Mouse (Mus musculus): ENCODE results near the gene Ccdc171. TPM values are rescaled to one million over a fixed set of nuclear protein-coding genes. Genes with fewer than 3 reads are reported as not detected.

Ccdc171 gene
- polyA plus RNA-seq, 1 experiment: 3.9 TPM

DNA sequence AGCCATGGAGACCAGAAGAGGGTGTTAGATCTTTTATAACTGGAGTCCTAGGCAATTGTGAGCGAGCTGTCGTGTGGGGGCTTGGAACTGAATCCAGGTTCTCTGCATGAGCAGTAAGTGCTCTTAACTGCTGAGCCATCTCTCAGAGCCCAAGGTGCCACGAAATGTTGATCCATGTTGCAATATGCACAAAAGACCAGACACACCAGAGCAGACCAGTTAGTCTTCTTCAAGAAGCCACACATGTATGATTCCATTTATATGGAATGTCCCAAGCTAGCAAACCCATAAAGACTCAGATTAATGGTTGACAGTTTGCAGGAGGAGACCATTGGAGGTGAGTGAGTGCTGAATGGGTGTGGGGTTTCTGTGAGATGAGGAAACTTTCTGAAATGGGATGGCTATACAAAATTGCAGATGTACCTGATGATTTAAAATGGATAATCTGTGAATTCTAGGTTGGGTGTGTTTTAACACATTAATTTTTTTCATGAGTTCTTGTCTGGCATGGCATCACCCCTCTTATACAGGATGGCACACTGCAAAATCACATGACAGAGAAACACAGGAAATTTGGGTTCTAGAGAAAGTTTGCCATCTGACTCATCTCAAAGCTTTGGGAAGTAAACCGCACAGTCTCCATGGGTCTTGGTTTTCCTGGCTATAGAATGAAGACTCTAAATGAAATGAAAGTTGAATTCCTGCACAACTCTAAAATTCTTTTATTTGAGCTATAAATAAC, 304.5 kb downstream of the Ccdc171 start:
- TF ChIP-seq CTCF (IDR thresholded peaks at IDR 0.05; ENCODE audit: low read depth, low read length) (no peak), POLR2A (IDR thresholded peaks at IDR 0.05; ENCODE audit: borderline replicate concordance, low read depth, low read length) (no peak)
- H3K4me1 ChIP-seq (ENCODE audit: control insufficient read depth, insufficient read depth, low read length): no peaks in the 10 kb centered on the region
- no peak overlapping the region for H3K4me3 ChIP-seq (ENCODE audit: insufficient read depth, low read length)
- no peak overlapping the region for H3K27ac ChIP-seq (ENCODE audit: insufficient read depth, low read depth, low read length)

DNA sequence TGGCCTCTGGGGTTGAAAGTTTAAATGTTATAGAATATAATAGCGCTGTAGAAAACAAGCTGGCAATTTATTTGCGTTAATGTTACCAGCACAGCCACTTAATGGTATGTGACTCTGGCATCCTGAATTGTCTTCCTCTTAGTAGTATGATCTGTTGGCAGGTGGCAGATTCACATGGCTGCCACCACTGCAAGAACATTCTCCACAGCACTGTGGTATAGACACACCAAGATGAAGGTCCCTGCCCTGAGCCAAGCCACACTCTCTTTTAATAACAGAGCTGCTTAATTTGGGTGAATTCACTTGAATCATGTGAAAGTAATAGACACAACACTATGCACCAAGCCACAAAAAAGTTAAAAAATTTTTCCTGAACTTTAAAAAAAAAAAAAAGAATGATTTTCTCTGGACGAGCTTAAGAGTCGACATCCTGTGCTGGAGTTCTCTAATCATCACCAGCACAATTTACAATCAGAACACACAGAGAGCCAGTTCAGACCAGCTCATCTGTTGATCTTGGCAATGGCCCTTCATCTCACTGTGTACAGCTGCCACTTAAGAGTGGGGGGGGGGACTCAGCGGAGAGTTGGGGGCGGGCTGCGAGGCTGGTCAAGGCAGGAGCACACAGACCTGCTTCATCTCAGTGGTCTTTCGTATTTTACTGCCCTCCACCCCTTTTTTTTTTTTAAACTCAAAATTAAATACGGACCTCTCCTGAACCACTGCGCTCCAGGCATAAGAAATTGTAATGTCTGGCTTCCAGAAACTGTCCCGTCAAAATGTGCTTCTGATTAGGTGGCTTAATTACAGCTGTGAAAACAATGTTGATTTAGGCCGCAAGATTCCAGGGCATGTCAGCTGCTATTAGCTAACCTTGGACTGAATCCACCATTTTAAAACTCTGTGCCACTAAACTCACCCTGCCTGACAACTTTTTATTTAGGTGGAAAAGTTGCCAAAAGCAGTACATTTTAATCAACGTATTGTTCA, 305.8 kb downstream of the Ccdc171 start:
- TF ChIP-seq POLR2A (IDR thresholded peaks at IDR 0.05; ENCODE audit: borderline replicate concordance, low read depth, low read length) (no peak), CTCF (IDR thresholded peaks at IDR 0.05; ENCODE audit: low read depth, low read length) (no peak)
- Histone ChIP-seq H3K4me1 (ENCODE audit: control insufficient read depth, insufficient read depth, low read length) (no peaks in the 10 kb centered on the region), H3K4me3 (ENCODE audit: insufficient read depth, low read length) (no peak overlapping the region), H3K27ac (ENCODE audit: insufficient read depth, low read depth, low read length) (no peak overlapping the region)

DNA sequence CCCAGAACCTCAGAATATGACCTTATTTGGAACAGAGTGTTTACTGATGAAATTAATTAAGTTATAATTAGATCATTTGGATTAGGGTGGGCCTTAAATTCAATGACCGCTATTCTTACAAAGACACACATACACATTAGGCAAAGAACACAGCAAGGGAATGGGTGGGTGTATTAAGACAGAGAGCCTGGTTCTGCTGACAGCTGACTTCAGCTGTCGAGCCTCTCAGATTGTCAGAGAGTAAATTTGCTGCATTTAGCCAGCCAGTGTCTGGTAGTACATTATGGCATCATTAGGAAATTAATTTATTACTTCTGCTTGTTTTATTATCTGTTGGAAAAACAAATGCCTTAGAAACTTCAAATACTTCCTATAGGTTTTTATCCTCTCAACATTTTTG, 313.7 kb downstream of the Ccdc171 start:
- no peak for TF ChIP-seq CTCF (IDR thresholded peaks at IDR 0.05; ENCODE audit: low read depth, low read length)
- no peak for TF ChIP-seq POLR2A (IDR thresholded peaks at IDR 0.05; ENCODE audit: borderline replicate concordance, low read depth, low read length)
- no peak overlapping the region for H3K4me3 ChIP-seq (ENCODE audit: insufficient read depth, low read length)
- no peaks in the 10 kb centered on the region for H3K4me1 ChIP-seq (ENCODE audit: control insufficient read depth, insufficient read depth, low read length)
- no peak overlapping the region for H3K27ac ChIP-seq (ENCODE audit: insufficient read depth, low read depth, low read length)

DNA sequence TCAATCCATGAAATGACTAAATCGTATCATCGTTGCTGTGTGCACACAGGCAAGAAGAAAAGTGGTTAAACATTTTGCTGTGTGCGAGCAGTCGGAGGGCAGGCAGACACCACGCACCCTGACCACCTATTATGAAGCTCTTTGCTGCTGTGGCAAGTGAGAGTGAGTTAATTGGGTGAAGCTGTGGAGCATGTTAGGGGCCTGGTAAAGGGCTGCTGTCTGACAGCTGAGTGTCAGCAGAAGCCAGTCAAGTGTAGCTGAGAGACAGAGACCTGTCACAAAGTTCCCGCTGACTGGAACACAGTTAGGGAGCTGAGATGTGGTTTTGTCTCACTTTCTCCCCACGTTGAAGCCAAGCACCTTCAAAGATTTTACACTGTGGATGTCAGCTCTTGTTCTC, 321.0 kb downstream of the Ccdc171 start:
- no peak overlapping the region for H3K27ac ChIP-seq (ENCODE audit: insufficient read depth, low read depth, low read length)
- H3K4me3 ChIP-seq (ENCODE audit: insufficient read depth, low read length): no peak overlapping the region
- TF ChIP-seq CTCF (IDR thresholded peaks at IDR 0.05; ENCODE audit: low read depth, low read length) (no peak), POLR2A (IDR thresholded peaks at IDR 0.05; ENCODE audit: borderline replicate concordance, low read depth, low read length) (no peak)
- H3K4me1 ChIP-seq (ENCODE audit: control insufficient read depth, insufficient read depth, low read length): no peaks in the 10 kb centered on the region

DNA sequence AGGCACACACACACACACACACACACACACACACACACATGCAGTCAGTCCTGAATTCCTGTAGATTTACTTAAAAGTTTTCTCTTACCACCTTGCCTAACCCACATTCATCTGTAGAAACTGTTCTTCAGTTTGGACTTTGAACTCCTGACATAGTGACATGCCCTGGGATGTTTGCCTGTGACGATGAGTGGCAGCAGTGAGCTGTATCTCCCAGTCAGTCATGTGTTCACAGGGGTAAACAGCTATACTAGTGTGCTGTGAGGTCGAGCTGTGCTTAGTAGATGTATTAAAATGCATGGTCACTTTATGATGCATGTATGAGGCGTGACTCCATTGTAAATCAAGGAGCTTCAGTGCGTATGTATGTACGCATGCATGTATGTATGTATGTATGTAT, 328.5 kb downstream of the Ccdc171 start:
- TF ChIP-seq POLR2A (IDR thresholded peaks at IDR 0.05; ENCODE audit: borderline replicate concordance, low read depth, low read length) (no peak), CTCF (IDR thresholded peaks at IDR 0.05; ENCODE audit: low read depth, low read length) (no peak)
- Histone ChIP-seq H3K4me1 (ENCODE audit: control insufficient read depth, insufficient read depth, low read length) (no peaks in the 10 kb centered on the region), H3K4me3 (ENCODE audit: insufficient read depth, low read length) (no peak overlapping the region), H3K27ac (ENCODE audit: insufficient read depth, low read depth, low read length) (no peak overlapping the region)

DNA sequence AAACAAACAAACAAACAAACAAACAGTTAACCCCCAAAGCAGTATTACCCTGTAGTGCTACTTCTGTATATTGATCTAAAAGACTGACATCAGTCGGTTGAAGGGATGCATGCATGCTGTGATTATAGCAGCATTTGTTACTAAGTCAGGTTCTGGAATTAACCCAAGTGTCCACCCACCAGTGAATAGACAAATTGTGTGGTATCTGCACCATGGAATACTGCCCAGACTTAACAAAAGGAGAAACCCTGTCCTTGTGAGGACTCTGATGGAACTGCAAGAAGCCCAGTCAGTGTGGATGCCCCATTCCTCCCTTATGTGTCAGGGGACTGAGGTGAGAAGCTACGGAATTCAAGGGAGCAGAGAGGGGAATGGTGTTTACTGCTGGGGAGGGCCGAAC, 336.4 kb downstream of the Ccdc171 start:
- no peak for TF ChIP-seq CTCF (IDR thresholded peaks at IDR 0.05; ENCODE audit: low read depth, low read length)
- no peak for TF ChIP-seq POLR2A (IDR thresholded peaks at IDR 0.05; ENCODE audit: borderline replicate concordance, low read depth, low read length)
- no peak overlapping the region for H3K4me3 ChIP-seq (ENCODE audit: insufficient read depth, low read length)
- no peaks in the 10 kb centered on the region for H3K4me1 ChIP-seq (ENCODE audit: control insufficient read depth, insufficient read depth, low read length)

DNA sequence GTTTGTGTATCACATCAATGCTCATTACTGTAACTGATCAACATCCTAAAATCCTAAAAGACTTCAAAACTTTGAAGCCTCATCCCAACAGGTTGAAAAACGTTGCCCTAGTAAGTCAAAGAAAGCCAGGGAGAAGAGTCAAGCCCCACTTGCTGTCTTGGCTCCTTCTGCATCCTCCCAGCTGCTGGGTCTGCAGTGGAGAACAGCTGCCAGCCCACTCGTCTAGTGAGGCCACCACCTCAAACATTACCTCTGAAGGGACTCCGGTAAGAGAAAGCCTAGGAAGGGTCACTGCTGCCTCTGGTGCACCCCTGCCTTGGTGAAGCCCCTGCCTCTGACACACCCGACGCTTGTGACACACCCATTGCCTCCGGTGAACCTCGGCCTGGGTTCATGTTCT, 336.9 kb downstream of the Ccdc171 start:
- Histone ChIP-seq H3K4me1 (ENCODE audit: control insufficient read depth, insufficient read depth, low read length) (no peaks in the 10 kb centered on the region), H3K27ac (ENCODE audit: insufficient read depth, low read depth, low read length) (no peak overlapping the region), H3K4me3 (ENCODE audit: insufficient read depth, low read length) (no peak overlapping the region)
- TF ChIP-seq CTCF (IDR thresholded peaks at IDR 0.05; ENCODE audit: low read depth, low read length): no peak
- no peak for TF ChIP-seq POLR2A (IDR thresholded peaks at IDR 0.05; ENCODE audit: borderline replicate concordance, low read depth, low read length)

More for the DNA sequence above, 336.4 kb downstream of the Ccdc171 start:
- H3K27ac ChIP-seq (ENCODE audit: insufficient read depth, low read depth, low read length): no peak overlapping the region

DNA sequence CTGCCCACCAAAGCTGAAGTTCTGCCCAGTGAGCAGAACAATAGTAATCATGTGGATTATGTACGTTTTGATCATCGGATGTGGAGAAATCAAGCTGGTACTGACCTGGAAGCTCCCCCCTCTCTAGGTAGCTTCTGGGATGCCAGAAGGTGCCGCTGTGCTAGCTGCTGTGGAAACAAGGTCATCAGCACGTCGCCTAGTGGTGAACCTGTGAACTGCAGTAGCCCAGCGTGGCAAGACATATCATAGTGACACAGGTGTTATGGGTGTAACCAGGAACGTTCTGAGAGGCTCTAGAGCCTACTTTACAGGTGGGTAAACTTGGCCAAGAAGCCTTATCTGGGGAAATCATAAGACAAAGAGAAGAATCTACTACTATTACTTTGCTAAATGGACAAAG, 351.3 kb downstream of the Ccdc171 start:
- no peak for TF ChIP-seq POLR2A (IDR thresholded peaks at IDR 0.05; ENCODE audit: borderline replicate concordance, low read depth, low read length)
- no peak for TF ChIP-seq CTCF (IDR thresholded peaks at IDR 0.05; ENCODE audit: low read depth, low read length)
- H3K4me3 ChIP-seq (ENCODE audit: insufficient read depth, low read length): no peak overlapping the region
- no peak overlapping the region for H3K27ac ChIP-seq (ENCODE audit: insufficient read depth, low read depth, low read length)
- H3K4me1 ChIP-seq (ENCODE audit: control insufficient read depth, insufficient read depth, low read length): no peaks in the 10 kb centered on the region

DNA sequence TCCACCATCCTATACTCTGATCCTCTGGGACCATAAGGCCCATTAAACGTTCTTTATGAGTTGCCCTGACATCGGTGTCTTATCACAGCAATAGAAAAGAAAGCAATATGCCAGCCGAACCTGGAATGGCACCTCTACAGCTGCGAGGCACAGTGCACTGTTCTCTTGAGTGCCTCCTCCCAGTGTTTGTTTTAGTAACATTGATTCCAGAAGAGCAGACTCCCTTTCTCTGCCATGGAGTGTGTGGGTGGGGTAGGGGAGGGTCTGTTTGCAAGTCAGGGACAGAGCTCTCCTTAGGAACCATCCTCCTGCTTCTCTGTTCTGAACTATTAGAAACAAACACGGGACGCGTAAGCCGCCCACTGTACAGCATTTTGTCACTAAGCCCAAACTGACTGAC, 352.9 kb downstream of the Ccdc171 start:
- TF ChIP-seq CTCF (IDR thresholded peaks at IDR 0.05; ENCODE audit: low read depth, low read length) (no peak), POLR2A (IDR thresholded peaks at IDR 0.05; ENCODE audit: borderline replicate concordance, low read depth, low read length) (no peak)
- H3K4me3 ChIP-seq (ENCODE audit: insufficient read depth, low read length): no peak overlapping the region
- H3K27ac ChIP-seq (ENCODE audit: insufficient read depth, low read depth, low read length): no peak overlapping the region
- no peaks in the 10 kb centered on the region for H3K4me1 ChIP-seq (ENCODE audit: control insufficient read depth, insufficient read depth, low read length)

Measured in bone marrow macrophage, adult 2 months (primary cell).